Mouse (Mus musculus) cerebral cortex, adult 2 months (tissue): ENCODE measurements around the gene Atp5g1.

Experiments used
- WGBS: fragments of 180-500 bp; shearing (Covaris S2); methylation state at CpG from one replicate; pipeline ENCODE4 v1.1.7; 2018; 5-methylcytosine and 5-hydroxymethylcytosine counted together

Gene Atp5g1

DNA sequence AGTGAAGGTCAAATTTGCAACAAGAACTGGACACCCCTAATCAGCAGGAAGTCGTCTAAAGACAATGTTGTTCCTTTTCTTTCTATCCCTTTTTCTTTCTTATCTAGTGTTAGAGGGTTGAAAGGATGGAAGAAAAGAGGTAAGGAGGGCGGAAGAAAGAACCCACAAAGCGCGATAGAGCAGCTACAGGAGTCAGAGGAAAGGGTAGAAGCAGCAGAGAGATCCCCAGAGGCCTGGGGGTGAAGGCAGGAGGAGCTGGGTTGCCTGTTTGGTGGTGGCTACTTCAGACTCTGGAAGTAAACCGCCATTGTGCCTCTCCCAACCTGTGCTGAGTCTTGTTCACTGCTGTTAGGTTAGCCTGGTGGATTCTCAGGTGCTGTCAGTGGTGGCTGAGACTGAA, 47.3 kb downstream of the Atp5g1 start:
- WGBS = 68% methylated on average over 5 of the region's 5 CpGs

DNA sequence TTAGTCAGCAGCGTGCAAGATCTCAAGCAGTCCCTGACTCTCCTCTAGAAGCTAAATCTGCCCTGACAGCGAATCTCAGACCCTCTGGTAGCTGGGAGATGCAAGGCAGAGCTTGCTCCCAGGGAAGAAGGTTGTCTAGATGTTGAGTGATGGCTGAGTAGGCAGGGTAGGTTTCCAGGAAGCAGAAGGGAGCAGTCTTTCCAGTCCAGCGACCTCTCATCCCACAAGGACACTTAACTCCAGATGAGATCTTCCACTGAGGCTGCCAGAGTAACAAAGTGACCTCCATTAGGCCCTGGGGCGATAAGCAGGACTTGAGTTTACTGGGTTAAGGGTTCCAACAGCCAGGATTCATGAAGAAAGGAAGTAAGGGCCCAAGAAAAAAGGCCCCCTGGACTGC, 54.8 kb downstream of the Atp5g1 start:
- WGBS = 78% methylated on average over 4 of the region's 4 CpGs
